Mouse (Mus musculus) erythroblast, embryonic 14.5 days (primary cell): ENCODE data around the gene Sbf1. TPM values are rescaled to one million over a fixed set of nuclear protein-coding genes. Genes with fewer than 3 reads are reported as not detected.

ENCODE experiments used
- H3K27me3 ChIP-seq: 2 replicates; pipeline ENCODE4 v1.6.1; 2012; ENCODE audit warnings: inconsistent platforms; ENCODE audit not compliant: control insufficient read depth
- H3K36me3 ChIP-seq: 2 replicates; pipeline ENCODE4 v1.6.1; 2012; ENCODE audit warnings: mild to moderate bottlenecking, inconsistent platforms; ENCODE audit not compliant: control insufficient read depth
- H3K4me1 ChIP-seq: 2 replicates; pipeline ENCODE4 v1.6.1; 2012; ENCODE audit warnings: inconsistent platforms; ENCODE audit not compliant: control insufficient read depth
- H3K4me3 ChIP-seq: replicated peaks from 2 replicates; pipeline ENCODE3; 2012; ENCODE audit warnings: moderate library complexity, mild to moderate bottlenecking, inconsistent platforms
- H3K9me3 ChIP-seq: 2 replicates; pipeline ENCODE4 v1.6.1; 2012; ENCODE audit warnings: low read length, inconsistent platforms, mixed read lengths; ENCODE audit not compliant: control insufficient read depth
- GATA1 ChIP-seq: IDR thresholded peaks from 2 replicates; pipeline ENCODE4 v1.6.1; 2012; ENCODE audit warnings: low read length, inconsistent platforms, mixed read lengths
- TAL1 ChIP-seq: IDR thresholded peaks from 3 replicates; pipeline ENCODE4 v1.6.1; 2012; ENCODE audit warnings: low read length, inconsistent platforms, mixed read lengths
- polyA plus RNA-seq: library from polyadenylated mRNA; stranded (reverse); fragments of >175 nt; gene quantifications from 2 replicates; pipeline ENCODE4 v1.2.3, GENCODE M21; 2012

The Sbf1 gene
- polyA plus RNA-seq, 1 experiment: 28.7 TPM

DNA sequence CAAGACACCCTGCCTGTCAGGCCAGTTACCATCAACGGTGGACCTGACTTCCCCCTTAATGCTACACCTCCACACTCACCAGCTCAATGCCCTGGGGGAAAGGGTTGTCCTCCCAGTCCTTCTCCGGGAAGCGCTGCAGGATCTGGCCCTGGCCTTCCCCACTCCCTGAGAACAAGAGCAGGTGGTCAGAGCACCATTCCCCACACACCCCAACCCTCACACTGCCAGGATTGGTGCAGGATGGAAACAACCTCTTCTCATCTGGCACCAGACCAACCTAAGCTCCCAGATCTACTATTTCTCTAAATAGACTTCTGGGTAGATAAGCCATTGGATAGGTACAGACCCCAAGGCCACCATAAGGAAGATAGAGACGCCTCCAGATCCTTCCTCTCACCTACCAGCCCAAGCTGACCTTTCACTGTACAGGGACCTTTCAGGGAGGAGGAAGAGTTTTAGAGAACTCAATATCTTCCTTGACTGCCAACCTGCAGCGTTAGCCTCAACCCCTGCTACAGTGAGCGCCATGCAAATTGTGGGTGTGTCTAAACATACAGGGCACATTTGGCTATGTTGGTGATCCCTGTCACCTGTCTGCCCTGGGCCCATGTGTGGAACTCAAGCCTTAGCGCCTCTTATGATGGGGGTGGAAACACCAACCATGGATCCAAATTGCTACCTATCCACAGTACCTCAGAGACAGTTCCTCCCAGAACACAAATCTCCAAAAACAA lies 6.5 kb downstream of the Sbf1 start:
- peaks cover 63% of the 10 kb centered on the region for H3K36me3 ChIP-seq
- no peak overlapping the region for H3K4me3 ChIP-seq
- H3K27me3 ChIP-seq: no peaks in the 10 kb centered on the region
- H3K4me1 ChIP-seq: peaks cover 54% of the 10 kb centered on the region
- no peaks in the 10 kb centered on the region for H3K9me3 ChIP-seq
- TF ChIP-seq TAL1: no peak
- TF ChIP-seq GATA1: no peak

DNA sequence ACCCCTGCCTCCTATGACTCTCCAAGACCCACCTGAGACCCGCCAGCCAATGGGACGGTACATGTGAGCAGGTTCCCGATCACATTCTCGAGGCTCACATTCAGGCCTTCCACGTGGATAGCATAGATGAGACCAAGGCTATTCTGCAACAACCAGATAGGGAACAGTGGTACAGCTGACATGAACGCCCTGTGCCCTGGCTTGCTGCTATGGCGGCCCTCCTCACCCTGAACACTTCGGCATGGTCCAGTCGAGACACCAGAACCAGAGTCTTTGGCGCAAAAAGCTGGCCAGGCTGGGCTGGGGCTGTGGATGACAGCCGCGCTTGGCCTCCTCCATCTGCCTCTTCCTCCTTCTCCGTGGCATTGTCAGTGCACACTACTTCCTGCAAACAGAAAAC lies 7.7 kb downstream of the Sbf1 start:
- H3K4me3 ChIP-seq: no peak overlapping the region
- no peaks in the 10 kb centered on the region for H3K9me3 ChIP-seq
- peaks cover 43% of the 10 kb centered on the region for H3K4me1 ChIP-seq
- no peak for TF ChIP-seq GATA1
- TF ChIP-seq TAL1: no peak
- peaks cover 67% of the 10 kb centered on the region for H3K36me3 ChIP-seq
- no peaks in the 10 kb centered on the region for H3K27me3 ChIP-seq

GRCm38 (mm10) chr15:89305966-89306365 lies 9.1 kb downstream of the Sbf1 start:
- TF ChIP-seq TAL1 (no peak), GATA1 (no peak)
- H3K4me3 ChIP-seq: no peak overlapping the region
- peaks cover 35% of the 10 kb centered on the region for H3K4me1 ChIP-seq
- H3K27me3 ChIP-seq: no peaks in the 10 kb centered on the region
- H3K9me3 ChIP-seq: no peaks in the 10 kb centered on the region
- peaks cover 77% of the 10 kb centered on the region for H3K36me3 ChIP-seq

DNA sequence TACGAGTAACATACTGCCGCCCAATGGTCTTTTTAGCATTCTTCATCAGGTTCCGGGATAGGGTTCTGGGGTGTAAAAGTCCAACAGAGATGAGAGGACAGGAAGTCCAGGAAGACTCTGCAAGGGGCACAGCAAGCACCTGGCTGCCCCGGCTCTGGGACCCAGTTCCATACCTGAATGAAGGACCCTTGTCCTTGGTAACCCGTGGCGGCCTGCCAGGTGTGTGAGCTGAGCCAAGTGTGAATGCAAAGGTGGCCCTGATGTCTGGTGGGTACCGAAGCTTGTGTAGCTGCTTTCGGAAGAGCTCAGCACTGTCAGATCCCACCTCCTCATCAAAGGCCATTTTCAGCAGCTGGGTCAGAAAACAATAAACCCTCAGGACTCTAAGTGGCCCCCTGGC lies 14.5 kb downstream of the Sbf1 start:
- Histone ChIP-seq H3K9me3 (no peaks in the 10 kb centered on the region), H3K27me3 (no peaks in the 10 kb centered on the region), H3K4me3 (no peak overlapping the region), H3K4me1 (peaks cover 18% of the 10 kb centered on the region), H3K36me3 (peaks cover 91% of the 10 kb centered on the region)
- TF ChIP-seq TAL1 (no peak), GATA1 (no peak)

DNA sequence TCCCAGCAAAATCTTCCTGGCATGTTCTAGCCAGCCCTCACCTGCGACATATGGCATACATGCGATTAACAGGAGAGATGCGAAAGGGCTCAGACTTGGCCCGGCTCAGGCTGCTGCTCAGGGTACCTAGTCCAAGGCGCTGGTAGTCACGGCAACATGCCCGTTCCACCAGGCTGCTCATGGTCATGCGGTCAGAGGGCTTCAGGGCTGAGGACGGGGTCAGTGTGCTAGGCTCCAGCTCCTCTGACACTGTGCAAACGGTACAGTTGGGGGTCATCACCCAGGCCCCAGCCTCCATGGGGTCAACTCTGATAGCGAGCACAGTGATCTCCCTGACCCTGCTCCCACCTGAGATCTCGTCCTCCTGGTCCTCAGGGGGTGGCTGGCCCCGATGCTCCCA lies 14.9 kb downstream of the Sbf1 start:
- TF ChIP-seq GATA1: no peak
- TF ChIP-seq TAL1: no peak
- H3K36me3 ChIP-seq: peaks cover 91% of the 10 kb centered on the region

GRCm38 (mm10) chr15:89297695-89298094 lies 17.4 kb downstream of the Sbf1 start:
- no peak for TF ChIP-seq TAL1
- TF ChIP-seq GATA1: no peak
- H3K4me1 ChIP-seq: peaks cover 47% of the 10 kb centered on the region
- H3K27me3 ChIP-seq: no peaks in the 10 kb centered on the region
- H3K9me3 ChIP-seq: no peaks in the 10 kb centered on the region
- H3K36me3 ChIP-seq: peaks cover 91% of the 10 kb centered on the region
- H3K4me3 ChIP-seq: no peak overlapping the region

More for the DNA sequence above, 14.9 kb downstream of the Sbf1 start:
- H3K9me3 ChIP-seq: no peaks in the 10 kb centered on the region
- no peak overlapping the region for H3K4me3 ChIP-seq
- no peaks in the 10 kb centered on the region for H3K27me3 ChIP-seq
- peaks cover 23% of the 10 kb centered on the region for H3K4me1 ChIP-seq

- Histone ChIP-seq H3K9me3 (no peaks in the 10 kb centered on the region), H3K36me3 (peaks cover 90% of the 10 kb centered on the region), H3K4me1 (peaks cover 55% of the 10 kb centered on the region), H3K27me3 (no peaks in the 10 kb centered on the region), H3K4me3 (no peak overlapping the region)
- TF ChIP-seq TAL1: no peak
- TF ChIP-seq GATA1: no peak
Observed at GRCm38 (mm10) chr15:89296465-89296864, 18.6 kb downstream of the Sbf1 start.

GRCm38 (mm10) chr15:89295580-89296165 lies 19.4 kb downstream of the Sbf1 start:
- no peaks in the 10 kb centered on the region for H3K27me3 ChIP-seq
- TF ChIP-seq TAL1 (no peak), GATA1 (no peak)
- H3K4me3 ChIP-seq: no peak overlapping the region
- H3K36me3 ChIP-seq: peaks cover 90% of the 10 kb centered on the region
- peaks cover 61% of the 10 kb centered on the region for H3K4me1 ChIP-seq
- no peaks in the 10 kb centered on the region for H3K9me3 ChIP-seq

GRCm38 (mm10) chr15:89293778-89294177 lies 21.3 kb downstream of the Sbf1 start:
- no peaks in the 10 kb centered on the region for H3K9me3 ChIP-seq
- TF ChIP-seq GATA1 (no peak), TAL1 (no peak)
- no peaks in the 10 kb centered on the region for H3K27me3 ChIP-seq
- H3K4me1 ChIP-seq: peaks cover 61% of the 10 kb centered on the region
- H3K36me3 ChIP-seq: peaks cover 91% of the 10 kb centered on the region
- H3K4me3 ChIP-seq: no peak overlapping the region

GRCm38 (mm10) chr15:89292795-89293194 lies 22.3 kb downstream of the Sbf1 start:
- Histone ChIP-seq H3K9me3 (no peaks in the 10 kb centered on the region), H3K36me3 (peaks cover 94% of the 10 kb centered on the region), H3K4me1 (peaks cover 62% of the 10 kb centered on the region), H3K4me3 (no peak overlapping the region), H3K27me3 (no peaks in the 10 kb centered on the region)
- no peak for TF ChIP-seq GATA1
- no peak for TF ChIP-seq TAL1
